8 mouse cellular contexts compared by ENCODE assay signal in genomic region chr2:121354820-121355592, GRCm38 (mm10). TPM values are rescaled to one million over a fixed set of nuclear protein-coding genes. Genes with fewer than 3 reads are reported as not detected.
DNase-seq lines count a peak whose midpoint lies in the region; ATAC-seq and TF ChIP-seq lines count a peak whose summit lies in the region.

Gene Ppip5k1 (minus strand): TSS chr2:121355396.

- no peaks in the 10 kb centered on the region for H3K9me3 ChIP-seq in ES-E14 (ENCODE audit: control insufficient read depth, insufficient read depth, low read depth, low read length)
- no peaks in the 10 kb centered on the region for H3K9me3 ChIP-seq in forebrain, embryonic 15.5 days

- no peaks in the 10 kb centered on the region for H3K36me3 ChIP-seq in ES-E14 (ENCODE audit: control insufficient read depth, insufficient read depth, low read length, poor library complexity, severe bottlenecking)
- no peaks in the 10 kb centered on the region for H3K36me3 ChIP-seq in forebrain, embryonic 15.5 days

- under 1% methylated on average over 58 of the region's 58 CpGs for WGBS in forebrain, embryonic 15.5 days
- under 1% methylated on average over 58 of the region's 58 CpGs for WGBS in lung, adult 2 months

- TF ChIP-seq CTCF in lung, adult 2 months (IDR thresholded peaks at IDR 0.05; ENCODE audit: insufficient read depth, low read length), result peak; percentile 83

- no peak within 1 kb of the TSS; the same call in 1 of the 2 replicates for H3K27ac ChIP-seq in ES-E14 (ENCODE audit: insufficient read depth, low read depth, low read length, poor library complexity, severe bottlenecking)
- H3K27ac ChIP-seq in forebrain, embryonic 15.5 days (replicated peaks), result peak within 1 kb of the TSS; percentile 84

- peak within 1 kb of the TSS; percentile 87 to 93 for H3K4me3 ChIP-seq in ES-E14 (ENCODE audit: insufficient read depth in 1 of 2, low read depth in 1 of 2, low read length in 2 of 2, poor library complexity in 1 of 2, severe bottlenecking in 1 of 2)
- H3K4me3 ChIP-seq in forebrain, embryonic 15.5 days, result peak within 1 kb of the TSS; percentile 88
- peak within 1 kb of the TSS; percentile 84 for H3K4me3 ChIP-seq in lung, adult 2 months (replicated peaks; ENCODE audit: extremely low read depth, low read depth, low read length)

- peaks cover 24% of the 10 kb centered on the region for H3K27me3 ChIP-seq in forebrain, embryonic 15.5 days

- intact Hi-C loops in heart, postnatal 25 days (cut with DNase I), result loop anchor here (2.0 to 5.0 kb wide), 2 partner anchors 84 to 183 kb away; partner anchors contain the start of genes Trp53bp1, Tubgcp4 and Zscan29

- in situ Hi-C loops in ES-E14 (cut with MboI; ENCODE audit: low sequenced_read_pairs in 2 of 2, unreplicated experiment in 2 of 2), result no loop called here

- H3K9ac ChIP-seq in ES-E14 (ENCODE audit: insufficient read depth, low read depth, low read length, poor library complexity, severe bottlenecking), result peak within 1 kb of the TSS; percentile 82
- peak within 1 kb of the TSS; percentile 96 for H3K9ac ChIP-seq in forebrain, embryonic 15.5 days (replicated peaks)

- H3K4me2 ChIP-seq in forebrain, embryonic 15.5 days (replicated peaks), result peak within 1 kb of the TSS; percentile 89

- ATAC-seq in forebrain, embryonic 15.5 days (replicated peaks), result peak; percentile 98
- ATAC-seq in neutrophil, adult 5-6 weeks (ENCODE audit: extremely low read depth, insufficient number of reproducible peaks, low FRiP score, poor library complexity, severe bottlenecking), result peak; percentile 98

- H3K4me1 ChIP-seq in ES-E14 (ENCODE audit: control insufficient read depth in 2 of 2, insufficient read depth in 2 of 2, low read length in 2 of 2, poor library complexity in 1 of 2), result peaks cover 2 to 7% of the 10 kb centered on the region in 2 experiments; a peak in 2 of 4 replicates
- peaks cover 27% of the 10 kb centered on the region for H3K4me1 ChIP-seq in forebrain, embryonic 15.5 days
- H3K4me1 ChIP-seq in lung, adult 2 months (ENCODE audit: control insufficient read depth, insufficient read depth, low read length), result peaks cover 6% of the 10 kb centered on the region; the same call in 1 of the 2 replicates

- TF ChIP-seq POLR2A in lung, adult 2 months (IDR thresholded peaks at IDR 0.05; ENCODE audit: borderline replicate concordance, extremely low read depth, low read depth, low read length), result no peak; the same call in 1 of the 2 replicates

- peak; percentile 90 for DNase-seq in ES-E14 (ENCODE audit: low read depth, low spot score)
- peak; percentile 97 for DNase-seq in cerebellum, adult 11-12 months
- peak; percentile 94 for DNase-seq in heart, postnatal 25 days (ENCODE audit: low spot score)
- peak; percentile 97 to 100 for DNase-seq in layer of hippocampus, adult 18-20 months (ENCODE audit: low spot score in 2 of 2)
- DNase-seq in lung, adult 2 months, result peak; percentile 95
- DNase-seq in thymus, adult 18-20 months, result peak; percentile 94 to 95

TF ChIP-seq in ES-E14, 5 proteins besides CTCF, POLR2A, EP300 and RAD21:
- TF ChIP-seq HCFC1 (IDR thresholded peaks at IDR 0.05; ENCODE audit: borderline replicate concordance, insufficient read depth, low read length) (peak; percentile 36; the same call in 1 of the 2 replicates), CHD2 (IDR thresholded peaks at IDR 0.05; ENCODE audit: low read depth, low read length) (no peak)
TF ChIP-seq in ES-E14: peak in this region for 1.

RNA-seq across cellular contexts. Expression of gene Ppip5k1, which starts in this region (rescaled TPM):
- total RNA-seq in ES-E14 (2012; rRNA removed), result 7.6 and 8.8 TPM in 2 replicates
- polyA plus RNA-seq in forebrain, embryonic 15.5 days (2015; fragmentation: Nextera tagmentation; extraction: Ambion mirVana), result 13.8 and 16.6 TPM in 2 replicates
- 10 to 100 TPM; 48.0 to 50.5 TPM for total RNA-seq in heart, postnatal 25 days (2021)
- total RNA-seq in layer of hippocampus, adult 18-20 months (2021), result 100 to 1,000 TPM; 106 to 109 TPM
- 25.5 and 34.0 TPM in 2 replicates for polyA plus RNA-seq in lung, adult 2 months (2012; rRNA removed)
- total RNA-seq in neutrophil, adult 5-6 weeks (2017), result 12.8 and 14.2 TPM in 2 replicates
